Mouse (Mus musculus): Measurements from ENCODE around the gene Tet2. TPM values are rescaled to one million over a fixed set of nuclear protein-coding genes. Genes with fewer than 3 reads are reported as not detected.

The Tet2 gene
- polyA plus RNA-seq, 1 experiment from 2014 or later: 14.5 TPM

- Histone ChIP-seq H3K4me2 (no peak overlapping the region), H3K27ac (no peak overlapping the region), H3K4me1 (no peaks in the 10 kb centered on the region), H3K9me3 (no peaks in the 10 kb centered on the region), H3K36me3 (peaks cover 3% of the 10 kb centered on the region; the same call in 1 of the 2 replicates), H3K9ac (no peak overlapping the region), H3K27me3 (replicated peaks) (no peaks in the 10 kb centered on the region), H3K4me3 (replicated peaks) (no peak overlapping the region)
- WGBS: 88% methylated on average over 12 of the region's 12 CpGs
- no peak for ATAC-seq (ENCODE audit: insufficient read depth, low FRiP score, low read depth)
Observed at GRCm38 (mm10) chr3:133514290-133514689, 30.6 kb downstream of the Tet2 start.

GRCm38 (mm10) chr3:133513475-133513874 lies 31.5 kb downstream of the Tet2 start:
- no peak overlapping the region for H3K4me2 ChIP-seq
- H3K27me3 ChIP-seq (replicated peaks): no peaks in the 10 kb centered on the region
- H3K27ac ChIP-seq: no peak overlapping the region
- H3K4me1 ChIP-seq: no peaks in the 10 kb centered on the region
- no peak for ATAC-seq (ENCODE audit: insufficient read depth, low FRiP score, low read depth)
- peaks cover 3% of the 10 kb centered on the region; the same call in 1 of the 2 replicates for H3K36me3 ChIP-seq
- no peak overlapping the region for H3K9ac ChIP-seq
- WGBS: 87% methylated on average over 7 of the region's 7 CpGs
- H3K9me3 ChIP-seq: no peaks in the 10 kb centered on the region
- no peak overlapping the region for H3K4me3 ChIP-seq (replicated peaks)

- Histone ChIP-seq H3K4me1 (no peaks in the 10 kb centered on the region), H3K27ac (no peak overlapping the region), H3K9me3 (no peaks in the 10 kb centered on the region), H3K4me2 (no peak overlapping the region), H3K27me3 (replicated peaks) (no peaks in the 10 kb centered on the region), H3K36me3 (peaks cover 6% of the 10 kb centered on the region; the same call in 1 of the 2 replicates), H3K9ac (no peak overlapping the region), H3K4me3 (replicated peaks) (no peak overlapping the region)
- 75% methylated on average over 4 of the region's 4 CpGs for WGBS
- no peak for ATAC-seq (ENCODE audit: insufficient read depth, low FRiP score, low read depth)
Observed at GRCm38 (mm10) chr3:133510368-133510767, 34.6 kb downstream of the Tet2 start.

GRCm38 (mm10) chr3:133509796-133510195 lies 35.1 kb downstream of the Tet2 start:
- no peaks in the 10 kb centered on the region for H3K27me3 ChIP-seq (replicated peaks)
- H3K9me3 ChIP-seq: no peaks in the 10 kb centered on the region
- WGBS: 84% methylated on average over 2 of the region's 2 CpGs
- ATAC-seq (ENCODE audit: insufficient read depth, low FRiP score, low read depth): no peak
- no peak overlapping the region for H3K4me2 ChIP-seq
- H3K36me3 ChIP-seq: peaks cover 6% of the 10 kb centered on the region; the same call in 1 of the 2 replicates
- H3K9ac ChIP-seq: no peak overlapping the region
- no peak overlapping the region for H3K4me3 ChIP-seq (replicated peaks)
- no peak overlapping the region for H3K27ac ChIP-seq
- H3K4me1 ChIP-seq: no peaks in the 10 kb centered on the region

GRCm38 (mm10) chr3:133508881-133509280 lies 36.1 kb downstream of the Tet2 start:
- ATAC-seq (ENCODE audit: insufficient read depth, low FRiP score, low read depth): no peak

GRCm38 (mm10) chr3:133506289-133506954 lies 38.5 kb downstream of the Tet2 start:
- H3K4me1 ChIP-seq: no peaks in the 10 kb centered on the region
- 72% methylated on average over 9 of the region's 9 CpGs for WGBS
- H3K27ac ChIP-seq: no peak overlapping the region
- no peak overlapping the region for H3K4me2 ChIP-seq
- H3K9ac ChIP-seq: no peak overlapping the region
- H3K4me3 ChIP-seq (replicated peaks): no peak overlapping the region
- 0 out of 2 replicates have a peak, but pooled peaks cover 3% of the 10 kb centered on the region for H3K36me3 ChIP-seq
- no peak for ATAC-seq (ENCODE audit: insufficient read depth, low FRiP score, low read depth)
- H3K9me3 ChIP-seq: no peaks in the 10 kb centered on the region
- no peaks in the 10 kb centered on the region for H3K27me3 ChIP-seq (replicated peaks)

More at GRCm38 (mm10) chr3:133508881-133509280, 36.1 kb downstream of the Tet2 start:
- H3K9me3 ChIP-seq: no peaks in the 10 kb centered on the region
- WGBS: 89% methylated on average over 3 of the region's 3 CpGs
- no peak overlapping the region for H3K4me3 ChIP-seq (replicated peaks)
- no peak overlapping the region for H3K27ac ChIP-seq
- no peak overlapping the region for H3K4me2 ChIP-seq
- no peak overlapping the region for H3K9ac ChIP-seq
- H3K4me1 ChIP-seq: no peaks in the 10 kb centered on the region
- H3K36me3 ChIP-seq: peaks cover 6% of the 10 kb centered on the region; the same call in 1 of the 2 replicates
- no peaks in the 10 kb centered on the region for H3K27me3 ChIP-seq (replicated peaks)

- no peak overlapping the region for H3K9ac ChIP-seq
- H3K4me2 ChIP-seq: no peak overlapping the region
- H3K4me3 ChIP-seq (replicated peaks): no peak overlapping the region
- H3K4me1 ChIP-seq: no peaks in the 10 kb centered on the region
- WGBS: 81% methylated on average over 7 of the region's 7 CpGs
- ATAC-seq (ENCODE audit: insufficient read depth, low FRiP score, low read depth): no peak
- H3K27me3 ChIP-seq (replicated peaks): no peaks in the 10 kb centered on the region
- H3K36me3 ChIP-seq: no peaks in the 10 kb centered on the region
- no peaks in the 10 kb centered on the region for H3K9me3 ChIP-seq
- H3K27ac ChIP-seq: no peak overlapping the region
Observed at GRCm38 (mm10) chr3:133496953-133497352, 48.0 kb downstream of the Tet2 start.

GRCm38 (mm10) chr3:133491370-133491769 lies 53.6 kb downstream of the Tet2 start:
- Histone ChIP-seq H3K9ac (no peak overlapping the region), H3K9me3 (no peaks in the 10 kb centered on the region), H3K4me1 (no peaks in the 10 kb centered on the region), H3K4me3 (replicated peaks) (no peak overlapping the region), H3K27ac (no peak overlapping the region), H3K27me3 (replicated peaks) (no peaks in the 10 kb centered on the region), H3K36me3 (peaks cover 18% of the 10 kb centered on the region; the same call in 1 of the 2 replicates), H3K4me2 (no peak overlapping the region)
- WGBS: 54% methylated on average over 2 of the region's 2 CpGs
- no peak for ATAC-seq (ENCODE audit: insufficient read depth, low FRiP score, low read depth)

- Histone ChIP-seq H3K9ac (no peak overlapping the region), H3K9me3 (no peaks in the 10 kb centered on the region), H3K27ac (no peak overlapping the region), H3K4me2 (no peak overlapping the region), H3K36me3 (peaks cover 27% of the 10 kb centered on the region; the same call in 1 of the 2 replicates), H3K27me3 (replicated peaks) (no peaks in the 10 kb centered on the region), H3K4me3 (replicated peaks) (no peak overlapping the region), H3K4me1 (no peaks in the 10 kb centered on the region)
- ATAC-seq (ENCODE audit: insufficient read depth, low FRiP score, low read depth): no peak
- 83% methylated on average over 13 of the region's 13 CpGs for WGBS
Observed at GRCm38 (mm10) chr3:133488022-133488725, 56.8 kb downstream of the Tet2 start.

GRCm38 (mm10) chr3:133482887-133483286 lies 62.1 kb downstream of the Tet2 start:
- Histone ChIP-seq H3K27me3 (replicated peaks) (no peaks in the 10 kb centered on the region), H3K4me1 (no peaks in the 10 kb centered on the region), H3K4me3 (replicated peaks) (no peak overlapping the region), H3K9ac (no peak overlapping the region), H3K4me2 (no peak overlapping the region), H3K27ac (no peak overlapping the region), H3K36me3 (peaks cover 41% of the 10 kb centered on the region), H3K9me3 (no peaks in the 10 kb centered on the region)
- 100% methylated on average over 1 of the region's 1 CpGs for WGBS
- ATAC-seq (ENCODE audit: insufficient read depth, low FRiP score, low read depth): no peak

- H3K36me3 ChIP-seq: peaks cover 30% of the 10 kb centered on the region
- 83% methylated on average over 3 of the region's 3 CpGs for WGBS
- no peak for ATAC-seq (ENCODE audit: insufficient read depth, low FRiP score, low read depth)
- H3K9me3 ChIP-seq: no peaks in the 10 kb centered on the region
- no peaks in the 10 kb centered on the region for H3K4me1 ChIP-seq
- no peak overlapping the region for H3K9ac ChIP-seq
- H3K4me3 ChIP-seq (replicated peaks): no peak overlapping the region
- no peak overlapping the region for H3K4me2 ChIP-seq
- H3K27me3 ChIP-seq (replicated peaks): no peaks in the 10 kb centered on the region
- H3K27ac ChIP-seq: no peak overlapping the region
Observed at GRCm38 (mm10) chr3:133478987-133479386, 66.0 kb downstream of the Tet2 start.

- Histone ChIP-seq H3K27ac (no peak overlapping the region), H3K4me3 (replicated peaks) (no peak overlapping the region), H3K27me3 (replicated peaks) (no peaks in the 10 kb centered on the region), H3K9ac (no peak overlapping the region), H3K4me1 (no peaks in the 10 kb centered on the region), H3K4me2 (no peak overlapping the region), H3K36me3 (peaks cover 28% of the 10 kb centered on the region), H3K9me3 (no peaks in the 10 kb centered on the region)
- 75% methylated on average over 1 of the region's 1 CpGs for WGBS
- ATAC-seq (ENCODE audit: insufficient read depth, low FRiP score, low read depth): no peak
Observed at GRCm38 (mm10) chr3:133473781-133474180, 71.2 kb downstream of the Tet2 start.

All from stomach, embryonic 15.5 days (tissue).